ENCODE assay signal across 7 mouse cellular contexts in genomic region chr7:31105061-31105768, GRCm38 (mm10). TPM values are rescaled to one million over a fixed set of nuclear protein-coding genes. Genes with fewer than 3 reads are reported as not detected.
DNase-seq lines count a peak whose midpoint lies in the region; ATAC-seq and TF ChIP-seq lines count a peak whose summit lies in the region.

No protein-coding gene starts in this region.

- H3K9ac ChIP-seq in heart, embryonic 12.5 days: no peak overlapping the region
- no peak overlapping the region for H3K9ac ChIP-seq in limb, embryonic 14.5 days (ENCODE audit: low read depth, low read length, severe bottlenecking)

- peak; percentile 60 for TF ChIP-seq CTCF in lung, adult 2 months (IDR thresholded peaks at IDR 0.05; ENCODE audit: insufficient read depth, low read length)

- peak; percentile 15; the same call in 1 of the 2 replicates for ATAC-seq in heart, embryonic 12.5 days (ENCODE audit: insufficient number of reproducible peaks, low FRiP score)
- ATAC-seq in limb, embryonic 14.5 days (ENCODE audit: low FRiP score, low read depth): no peak

- WGBS in lung, adult 2 months: 41% methylated on average over 15 of the region's 15 CpGs
- WGBS in heart, embryonic 12.5 days: 44% methylated on average over 15 of the region's 15 CpGs
- WGBS in limb, embryonic 14.5 days: 56% methylated on average over 15 of the region's 15 CpGs

- DNase-seq in lung, adult 2 months: peak; percentile 53
- no peak for DNase-seq in lung, postnatal 25 days (ENCODE audit: low spot score)
- peak; percentile 55 for DNase-seq in NIH3T3 (ENCODE audit: low read depth)
- peak; percentile 75 for DNase-seq in cerebellum, adult 9-10 months
- peak; percentile 11 for DNase-seq in limb, embryonic 14.5 days (ENCODE audit: low spot score)
- DNase-seq in testis, postnatal 10 days (ENCODE audit: low spot score): peak; percentile 86

- TF ChIP-seq POLR2A in lung, adult 2 months (IDR thresholded peaks at IDR 0.05; ENCODE audit: borderline replicate concordance, extremely low read depth, low read depth, low read length): no peak
- TF ChIP-seq POLR2A in limb, embryonic 14.5 days (IDR thresholded peaks at IDR 0.05; ENCODE audit: borderline replicate concordance, extremely low read depth, insufficient read depth, insufficient read length): no peak

- no peak overlapping the region for H3K4me3 ChIP-seq in lung, adult 2 months (replicated peaks; ENCODE audit: extremely low read depth, low read depth, low read length)
- H3K4me3 ChIP-seq in heart, embryonic 12.5 days: no peak overlapping the region
- no peak overlapping the region for H3K4me3 ChIP-seq in limb, embryonic 14.5 days (replicated peaks; ENCODE audit: low read length)

- H3K9me3 ChIP-seq in heart, embryonic 12.5 days (replicated peaks): no peaks in the 10 kb centered on the region
- H3K9me3 ChIP-seq in limb, embryonic 14.5 days (ENCODE audit: control insufficient read depth, low read length): no peaks in the 10 kb centered on the region

- peaks cover 18% of the 10 kb centered on the region; the same call in 1 of the 2 replicates for H3K27me3 ChIP-seq in heart, embryonic 12.5 days (replicated peaks)
- H3K27me3 ChIP-seq in limb, embryonic 14.5 days (ENCODE audit: control insufficient read depth, insufficient read depth, low read length): no peaks in the 10 kb centered on the region

- H3K27ac ChIP-seq in heart, embryonic 12.5 days (ENCODE audit: poor library complexity, severe bottlenecking): no peak overlapping the region
- no peak overlapping the region for H3K27ac ChIP-seq in limb, embryonic 14.5 days (replicated peaks; ENCODE audit: low read depth, low read length)

- no peaks in the 10 kb centered on the region for H3K4me1 ChIP-seq in lung, adult 2 months (ENCODE audit: control insufficient read depth, insufficient read depth, low read length)
- H3K4me1 ChIP-seq in heart, embryonic 12.5 days (replicated peaks): peaks cover 16% of the 10 kb centered on the region
- no peaks in the 10 kb centered on the region for H3K4me1 ChIP-seq in limb, embryonic 14.5 days (ENCODE audit: control insufficient read depth, insufficient read depth, low read length)

- peak overlapping the region; percentile 5; the same call in 1 of the 2 replicates for H3K4me2 ChIP-seq in heart, embryonic 12.5 days
- H3K4me2 ChIP-seq in limb, embryonic 14.5 days (replicated peaks; ENCODE audit: low read depth, low read length, severe bottlenecking): no peak overlapping the region

- H3K36me3 ChIP-seq in heart, embryonic 12.5 days: no peaks in the 10 kb centered on the region
- H3K36me3 ChIP-seq in limb, embryonic 14.5 days (ENCODE audit: control insufficient read depth, insufficient read depth, low read length): no peaks in the 10 kb centered on the region

RNA-seq across cellular contexts. Expression of gene Hpn, which starts 9.9 kb away (rescaled TPM):
- polyA plus RNA-seq in lung, adult 2 months (2012; rRNA removed): 30.1 and 34.5 TPM in 2 replicates
- polyA plus RNA-seq in heart, embryonic 12.5 days (2016; fragmentation: Nextera tagmentation; extraction: Ambion mirVana): 1.9 and 2.0 TPM in 2 replicates
- polyA plus RNA-seq in limb, embryonic 14.5 days (2012; rRNA removed): 5.5 and 6.6 TPM in 2 replicates
- polyA plus RNA-seq in limb, embryonic 14.5 days (2014; fragmentation: Nextera tagmentation; extraction: Ambion mirVana): 2.5 and 3.1 TPM in 2 replicates

RNA-seq across cellular contexts. Expression of gene Scn1b, which starts 21.6 kb away (rescaled TPM):
- polyA plus RNA-seq in lung, adult 2 months (2012; rRNA removed): 26.6 and 43.9 TPM in 2 replicates
- 5.3 and 5.7 TPM in 2 replicates for polyA plus RNA-seq in heart, embryonic 12.5 days (2016; fragmentation: Nextera tagmentation; extraction: Ambion mirVana)
- 15.0 and 16.4 TPM in 2 replicates for polyA plus RNA-seq in limb, embryonic 14.5 days (2012; rRNA removed)
- 6.1 and 6.5 TPM in 2 replicates for polyA plus RNA-seq in limb, embryonic 14.5 days (2014; fragmentation: Nextera tagmentation; extraction: Ambion mirVana)

RNA-seq across cellular contexts. Expression of gene Fxyd3, which starts 28.7 kb away (rescaled TPM):
- polyA plus RNA-seq in lung, adult 2 months (2012; rRNA removed): 16.4 and 43.2 TPM in 2 replicates
- polyA plus RNA-seq in heart, embryonic 12.5 days (2016; fragmentation: Nextera tagmentation; extraction: Ambion mirVana): 0.15 and 0.23 TPM in 2 replicates
- 39.8 and 45.9 TPM in 2 replicates for polyA plus RNA-seq in limb, embryonic 14.5 days (2012; rRNA removed)
- 68.9 and 79.5 TPM in 2 replicates for polyA plus RNA-seq in limb, embryonic 14.5 days (2014; fragmentation: Nextera tagmentation; extraction: Ambion mirVana)

RNA-seq across cellular contexts. Expression of gene Lgi4, which starts 46.1 kb away (rescaled TPM):
- 6.8 TPM in 2 replicates for polyA plus RNA-seq in lung, adult 2 months (2012; rRNA removed)
- polyA plus RNA-seq in heart, embryonic 12.5 days (2016; fragmentation: Nextera tagmentation; extraction: Ambion mirVana): 0.14 TPM in 1 of 2 replicates, not detected in the other
- polyA plus RNA-seq in limb, embryonic 14.5 days (2012; rRNA removed): 2.0 and 2.8 TPM in 2 replicates
- 0.39 and 1.1 TPM in 2 replicates for polyA plus RNA-seq in limb, embryonic 14.5 days (2014; fragmentation: Nextera tagmentation; extraction: Ambion mirVana)

RNA-seq across cellular contexts. Expression of gene Fxyd1, which starts 48.2 kb away (rescaled TPM):
- polyA plus RNA-seq in lung, adult 2 months (2012; rRNA removed): 330 and 336 TPM in 2 replicates
- 927 and 934 TPM in 2 replicates for polyA plus RNA-seq in heart, embryonic 12.5 days (2016; fragmentation: Nextera tagmentation; extraction: Ambion mirVana)
- polyA plus RNA-seq in limb, embryonic 14.5 days (2012; rRNA removed): 92.6 and 103 TPM in 2 replicates
- 95.6 and 101 TPM in 2 replicates for polyA plus RNA-seq in limb, embryonic 14.5 days (2014; fragmentation: Nextera tagmentation; extraction: Ambion mirVana)

Comparison
In these comparisons a context has a peak if more than half of its experiments do, and no peak if none do; other contexts are left out.
1. RNA of gene Fxyd3, which starts 28.7 kb away (polyA plus RNA-seq): 39.8 to 79.5 TPM in limb, embryonic 14.5 days and 16.4 to 43.2 TPM in lung, adult 2 months; 0.15 to 0.23 TPM in heart, embryonic 12.5 days; every median in the first group is over 10 times any median in the second.